ENCODE assay signal across 8 mouse cellular contexts in genomic region chr12:30883986-30884621, GRCm38 (mm10). TPM values are rescaled to one million over a fixed set of nuclear protein-coding genes. Genes with fewer than 3 reads are reported as not detected.
DNase-seq lines count a peak whose midpoint lies in the region; ATAC-seq lines count a peak whose summit lies in the region.

TSS of gene Alkal2 (plus strand) at chr12:30884322.

- ATAC-seq in embryonic facial prominence, embryonic 12.5 days (ENCODE audit: insufficient number of reproducible peaks, insufficient read depth, low FRiP score, low TSS enrichment), result peak; percentile 36; the same call in 1 of the 2 replicates
- ATAC-seq in heart, embryonic 12.5 days (ENCODE audit: insufficient number of reproducible peaks, low FRiP score), result no peak
- ATAC-seq in neural tube, embryonic 12.5 days (ENCODE audit: low FRiP score, low read depth), result peak; percentile 75

- H3K36me3 ChIP-seq in embryonic facial prominence, embryonic 12.5 days, result no peaks in the 10 kb centered on the region
- H3K36me3 ChIP-seq in heart, embryonic 12.5 days, result no peaks in the 10 kb centered on the region
- no peaks in the 10 kb centered on the region for H3K36me3 ChIP-seq in neural tube, embryonic 12.5 days

- peak within 1 kb of the TSS; percentile 94 for H3K4me2 ChIP-seq in embryonic facial prominence, embryonic 12.5 days (replicated peaks)
- peak within 1 kb of the TSS; percentile 98 for H3K4me2 ChIP-seq in heart, embryonic 12.5 days
- H3K4me2 ChIP-seq in neural tube, embryonic 12.5 days (replicated peaks), result peak within 1 kb of the TSS; percentile 99

- no peak within 1 kb of the TSS for H3K27ac ChIP-seq in embryonic facial prominence, embryonic 12.5 days
- no peak within 1 kb of the TSS for H3K27ac ChIP-seq in heart, embryonic 12.5 days (ENCODE audit: poor library complexity, severe bottlenecking)
- H3K27ac ChIP-seq in neural tube, embryonic 12.5 days, result no peak within 1 kb of the TSS

- peak within 1 kb of the TSS; percentile 58 for H3K4me3 ChIP-seq in embryonic facial prominence, embryonic 12.5 days
- peak within 1 kb of the TSS; percentile 57 for H3K4me3 ChIP-seq in heart, embryonic 12.5 days
- H3K4me3 ChIP-seq in neural tube, embryonic 12.5 days, result peak within 1 kb of the TSS; percentile 48

- peak; percentile 29 to 38 for DNase-seq in right cerebral cortex, postnatal 10 days (ENCODE audit: low spot score in 2 of 2)
- DNase-seq in right cerebral cortex, postnatal 36 days (ENCODE audit: low spot score in 2 of 2), result no peak
- peak; percentile 33 to 51 for DNase-seq in kidney, postnatal 4 days
- no peak for DNase-seq in frontal cortex, postnatal 36 days (ENCODE audit: low spot score in 2 of 2)
- DNase-seq in spleen, adult 18-20 months, result no peak

- H3K9me3 ChIP-seq in embryonic facial prominence, embryonic 12.5 days, result no peaks in the 10 kb centered on the region
- H3K9me3 ChIP-seq in heart, embryonic 12.5 days (replicated peaks), result peaks cover 3% of the 10 kb centered on the region; the same call in 1 of the 2 replicates
- H3K9me3 ChIP-seq in neural tube, embryonic 12.5 days, result no peaks in the 10 kb centered on the region

- peak within 1 kb of the TSS; percentile 49 for H3K9ac ChIP-seq in embryonic facial prominence, embryonic 12.5 days
- peak within 1 kb of the TSS; percentile 60 for H3K9ac ChIP-seq in heart, embryonic 12.5 days
- peak within 1 kb of the TSS; percentile 45 for H3K9ac ChIP-seq in neural tube, embryonic 12.5 days

- H3K4me1 ChIP-seq in embryonic facial prominence, embryonic 12.5 days, result peaks cover 5% of the 10 kb centered on the region; the same call in 1 of the 2 replicates
- peaks cover 14% of the 10 kb centered on the region for H3K4me1 ChIP-seq in heart, embryonic 12.5 days (replicated peaks)
- H3K4me1 ChIP-seq in neural tube, embryonic 12.5 days, result peaks cover 13% of the 10 kb centered on the region

- WGBS in embryonic facial prominence, embryonic 12.5 days, result under 1% methylated on average over 58 of the region's 58 CpGs
- under 1% methylated on average over 56 of the region's 58 CpGs for WGBS in heart, embryonic 12.5 days
- whole genome bisulfite sequencing in neural tube, embryonic 12.5 days, result under 1% methylated on average over 56 of the region's 58 CpGs

- H3K27me3 ChIP-seq in embryonic facial prominence, embryonic 12.5 days, result peaks cover 40% of the 10 kb centered on the region
- H3K27me3 ChIP-seq in heart, embryonic 12.5 days (replicated peaks), result peaks cover 69% of the 10 kb centered on the region
- peaks cover 39% of the 10 kb centered on the region for H3K27me3 ChIP-seq in neural tube, embryonic 12.5 days (replicated peaks)

RNA-seq across cellular contexts. Expression of gene Alkal2, which starts in this region (rescaled TPM):
- 9.1 and 15.0 TPM in 2 replicates for polyA plus RNA-seq in embryonic facial prominence, embryonic 12.5 days (2016; fragmentation: Nextera tagmentation; extraction: Ambion mirVana)
- 0.14 TPM in 1 of 2 replicates, not detected in the other for polyA plus RNA-seq in heart, embryonic 12.5 days (2016; fragmentation: Nextera tagmentation; extraction: Ambion mirVana)
- 0.14 and 0.51 TPM in 2 replicates for polyA plus RNA-seq in neural tube, embryonic 12.5 days (2016; fragmentation: Nextera tagmentation; extraction: Ambion mirVana)

Comparison
In these comparisons a context has a peak if more than half of its experiments do, and no peak if none do; other contexts are left out.
1. DNase-seq: peak in right cerebral cortex, postnatal 10 days (2 of 2) and kidney, postnatal 4 days (2 of 2); none in right cerebral cortex, postnatal 36 days (0 of 2), frontal cortex, postnatal 36 days (0 of 2) and spleen, adult 18-20 months (0 of 2).
2. Peak in ATAC-seq, H3K4me3 ChIP-seq, H3K9ac ChIP-seq and H3K4me2 ChIP-seq in neural tube, embryonic 12.5 days; RNA of the gene not detected or under 1 TPM.
3. Peak in every context shown above with its lines, with median percentiles within 50 percentile points of each other: H3K4me2 ChIP-seq, H3K4me3 ChIP-seq and H3K9ac ChIP-seq.